Mouse (Mus musculus) mature B cell (primary cell): ENCODE measurements around the gene Kctd6.

Source experiments
- in situ Hi-C: fragments of 300-500 bp; cut with MboI; formaldehyde crosslinking; loops from 2 replicates; pipeline ENCODE4 v1.14.3; 2019

Gene Kctd6

DNA sequence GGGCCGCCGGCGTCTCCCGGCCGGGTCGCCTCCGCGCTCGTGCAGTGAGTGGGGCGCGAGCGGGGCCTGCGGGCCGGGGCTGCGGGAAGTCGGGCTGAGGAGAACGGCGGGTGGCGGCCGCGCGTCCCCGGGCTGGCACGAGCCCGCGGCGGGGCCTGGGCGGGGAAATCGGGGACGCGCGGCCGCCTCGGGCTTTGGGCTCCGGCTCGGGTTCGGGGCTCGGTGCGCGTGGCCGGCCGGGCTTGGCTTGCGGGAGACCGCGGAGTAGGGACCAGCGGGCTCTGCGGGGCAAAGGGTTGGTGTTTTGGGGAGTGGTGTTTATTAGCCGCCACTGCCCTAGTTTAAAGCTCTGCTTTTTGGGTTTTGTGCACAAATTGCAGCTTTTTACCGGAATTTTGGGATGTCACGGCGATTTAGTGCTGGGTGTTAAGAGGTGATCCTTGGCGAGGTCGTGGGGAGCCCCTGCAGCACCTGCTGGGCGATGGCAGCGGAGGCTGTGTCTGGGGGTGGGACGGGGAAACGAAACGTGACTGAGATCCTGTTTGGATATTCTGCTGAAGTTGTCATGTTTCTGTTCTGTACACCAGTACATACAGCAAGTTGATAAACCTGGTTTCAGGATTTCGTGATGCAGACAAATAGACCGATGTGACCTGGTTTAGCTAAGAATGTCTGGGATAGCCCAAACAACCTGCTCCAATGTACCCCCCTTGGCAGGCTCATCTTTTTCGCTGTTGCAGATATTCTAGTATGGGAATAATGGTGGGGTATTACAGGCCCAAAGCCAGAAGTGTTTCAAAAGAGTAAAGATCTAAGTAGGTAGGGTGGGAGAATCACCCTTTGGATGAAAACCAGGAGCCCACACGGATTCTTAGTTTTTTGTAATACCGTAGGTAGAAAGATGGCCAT lies 613 bp downstream of the Kctd6 start:
- in situ Hi-C loops, result no loop called here

DNA sequence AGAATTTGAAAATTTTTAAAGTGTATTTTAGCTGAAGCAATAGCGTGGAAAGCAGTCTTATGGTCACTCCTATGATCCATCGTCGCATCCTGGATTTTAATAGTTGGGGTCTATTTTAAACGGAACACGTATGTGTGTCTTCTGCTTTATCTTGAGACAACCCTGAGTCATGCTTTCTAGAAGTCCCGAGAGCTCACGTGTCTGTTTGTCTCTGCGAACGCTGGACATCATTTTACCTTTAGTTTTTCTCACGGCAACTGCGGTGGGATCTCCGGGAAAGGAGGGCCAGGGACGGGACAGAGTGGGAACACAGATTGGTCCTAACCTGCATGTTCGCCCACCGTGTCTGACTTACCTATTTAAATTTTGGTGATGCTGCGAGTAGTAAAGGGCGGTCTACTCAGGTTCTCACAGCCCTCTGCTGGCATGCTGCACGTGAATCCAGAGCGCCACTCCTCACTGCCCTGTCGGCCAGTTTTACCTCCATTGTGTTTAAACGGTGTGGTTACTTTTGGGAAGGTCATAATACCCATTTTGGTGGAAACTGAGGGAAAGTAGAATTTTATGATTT lies 1.4 kb downstream of the Kctd6 start:
- in situ Hi-C loops, result no loop called here

DNA sequence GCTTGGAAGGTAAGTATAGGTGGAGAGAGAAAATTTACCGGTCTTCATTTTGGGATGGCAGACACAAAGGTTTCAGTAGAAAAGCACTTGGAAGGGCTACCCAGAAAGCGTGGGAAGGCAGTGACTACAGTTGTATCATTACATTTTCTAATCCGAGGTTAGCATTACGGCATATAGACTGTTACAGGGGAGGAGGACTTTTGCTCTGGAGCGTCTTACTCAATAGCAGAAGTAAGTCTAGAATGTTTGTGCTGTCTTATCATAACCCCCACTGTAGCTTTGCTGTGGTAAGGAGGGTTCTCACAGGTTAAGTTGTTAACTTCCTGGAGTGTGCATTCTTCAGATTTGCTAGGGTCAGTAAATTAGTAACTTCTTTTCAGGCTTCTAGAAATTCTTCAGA lies 2.2 kb downstream of the Kctd6 start:
- in situ Hi-C loops, result no loop called here

DNA sequence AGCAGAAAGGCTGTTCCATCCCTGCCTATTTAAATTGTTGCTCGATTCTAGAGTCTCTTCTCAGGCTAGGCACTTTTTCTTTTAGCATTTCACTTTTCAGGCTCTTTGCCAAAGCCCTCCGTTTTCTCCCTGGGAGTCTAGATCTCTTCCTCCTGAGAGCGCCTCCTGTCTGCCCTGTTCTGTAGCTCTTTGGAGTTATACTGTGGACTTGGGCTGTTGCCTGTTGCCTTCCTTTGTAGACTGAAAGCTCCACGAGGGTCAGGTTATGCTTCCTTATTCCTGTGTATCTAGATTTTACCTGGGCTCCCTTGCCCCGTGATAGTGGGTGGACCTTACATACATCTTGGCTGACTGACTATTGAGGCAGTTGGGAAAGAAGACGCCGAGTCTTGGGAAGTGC lies 4.3 kb downstream of the Kctd6 start:
- in situ Hi-C loops, result no loop called here

DNA sequence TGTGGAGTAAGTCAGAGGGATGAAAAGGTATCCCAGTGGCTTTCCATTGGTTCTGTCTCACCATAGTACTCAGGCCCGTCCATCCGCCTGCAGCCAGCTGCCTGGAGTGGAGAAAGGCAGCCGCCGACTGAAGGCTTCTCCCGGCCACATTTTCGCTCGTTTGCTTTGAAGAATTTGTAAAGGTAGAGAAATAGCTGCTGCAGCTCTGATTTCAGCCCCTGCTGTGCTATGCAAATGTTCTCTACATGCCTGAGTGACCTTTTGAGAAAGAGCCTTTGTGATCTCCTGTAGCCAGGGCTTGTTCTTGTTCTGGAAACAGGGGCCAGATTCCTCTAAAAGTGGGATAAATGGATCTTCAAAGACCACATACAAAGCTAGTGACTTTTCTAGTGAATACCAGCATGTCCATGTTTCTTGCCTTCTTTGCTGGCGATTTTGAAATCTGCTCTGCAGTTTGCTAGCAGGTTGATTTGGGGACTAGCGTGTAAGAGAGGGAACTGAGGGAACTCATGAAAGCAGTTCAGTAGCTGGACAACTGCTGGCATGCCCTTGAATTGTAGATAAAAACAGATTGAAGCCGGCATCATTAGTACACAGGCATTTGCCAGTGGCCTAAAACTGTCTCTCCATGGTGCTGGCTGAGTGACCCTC lies 4.9 kb downstream of the Kctd6 start:
- in situ Hi-C loops, result no loop called here

DNA sequence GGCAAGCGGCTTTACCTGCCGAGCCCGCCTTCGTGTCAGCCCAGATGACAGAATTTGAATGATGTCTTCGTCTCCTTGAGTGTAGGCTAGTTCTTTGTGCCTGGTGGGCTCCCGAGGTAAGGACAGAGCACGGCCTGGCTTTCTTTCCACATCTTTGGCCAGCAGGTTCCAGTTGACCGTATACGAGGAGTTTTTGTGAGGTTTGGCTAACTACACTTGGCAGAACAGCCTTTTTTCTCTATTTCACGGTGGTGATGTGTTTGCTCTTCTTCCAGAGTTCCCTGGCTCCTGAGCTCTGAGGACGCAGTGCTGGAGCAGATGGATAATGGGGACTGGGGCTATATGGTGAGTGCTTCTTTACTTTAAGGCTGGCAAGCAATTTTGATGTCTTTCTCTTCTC lies 5.9 kb downstream of the Kctd6 start:
- in situ Hi-C loops, result no loop called here

DNA sequence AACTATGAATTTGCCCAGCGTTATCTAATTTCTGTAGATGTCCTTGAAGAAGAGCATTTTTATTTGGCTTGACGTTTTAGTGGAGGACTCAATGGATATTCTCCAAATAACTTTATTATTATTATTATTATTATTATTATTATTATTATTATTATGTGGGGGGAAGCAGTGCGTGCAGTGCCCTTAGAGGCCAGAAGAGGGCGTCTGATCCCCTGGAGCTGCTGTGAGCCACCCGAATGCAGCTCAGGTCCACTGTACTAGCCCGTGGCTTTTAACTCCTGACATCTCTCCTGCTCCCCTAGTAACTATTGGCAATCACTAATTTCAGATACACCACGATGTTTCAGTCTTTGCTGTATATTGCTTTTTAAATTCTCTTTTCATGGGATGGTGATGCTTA lies 6.4 kb downstream of the Kctd6 start:
- in situ Hi-C loops, result no loop called here

DNA sequence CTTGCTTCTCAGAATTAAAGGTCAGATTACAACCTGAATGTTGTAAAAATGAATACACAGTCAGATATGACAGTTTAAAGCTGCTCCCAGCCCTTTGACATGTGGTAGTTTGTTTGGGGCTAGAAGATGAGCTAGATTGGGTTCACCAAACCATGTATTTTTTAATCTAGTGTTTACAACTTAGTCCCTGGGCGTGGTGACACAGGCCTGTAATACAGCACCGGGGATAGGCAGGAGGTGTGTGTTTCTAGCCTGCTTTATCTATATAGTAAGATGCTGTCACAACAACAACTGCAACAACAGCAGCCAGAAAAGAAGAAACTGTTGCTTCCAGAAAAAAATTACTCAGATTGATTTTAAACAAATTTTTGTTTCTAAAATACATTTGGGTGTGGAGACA lies 7.0 kb downstream of the Kctd6 start:
- in situ Hi-C loops, result no loop called here

DNA sequence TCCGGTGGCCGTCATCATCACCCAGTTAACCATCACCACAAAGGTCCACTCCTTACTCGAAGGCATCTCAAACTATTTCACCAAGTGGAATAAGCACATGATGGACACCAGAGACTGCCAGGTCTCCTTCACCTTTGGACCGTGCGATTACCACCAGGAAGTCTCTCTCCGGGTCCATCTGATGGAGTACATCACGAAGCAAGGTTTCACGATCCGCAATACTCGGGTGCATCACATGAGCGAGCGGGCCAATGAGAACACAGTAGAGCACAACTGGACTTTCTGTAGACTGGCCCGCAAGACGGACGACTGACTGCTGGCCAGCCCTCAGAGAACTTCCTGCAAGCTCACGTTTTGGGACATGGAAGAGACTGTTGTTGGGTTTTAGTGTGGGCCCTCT lies 8.6 kb downstream of the Kctd6 start:
- in situ Hi-C loops, result no loop called here

DNA sequence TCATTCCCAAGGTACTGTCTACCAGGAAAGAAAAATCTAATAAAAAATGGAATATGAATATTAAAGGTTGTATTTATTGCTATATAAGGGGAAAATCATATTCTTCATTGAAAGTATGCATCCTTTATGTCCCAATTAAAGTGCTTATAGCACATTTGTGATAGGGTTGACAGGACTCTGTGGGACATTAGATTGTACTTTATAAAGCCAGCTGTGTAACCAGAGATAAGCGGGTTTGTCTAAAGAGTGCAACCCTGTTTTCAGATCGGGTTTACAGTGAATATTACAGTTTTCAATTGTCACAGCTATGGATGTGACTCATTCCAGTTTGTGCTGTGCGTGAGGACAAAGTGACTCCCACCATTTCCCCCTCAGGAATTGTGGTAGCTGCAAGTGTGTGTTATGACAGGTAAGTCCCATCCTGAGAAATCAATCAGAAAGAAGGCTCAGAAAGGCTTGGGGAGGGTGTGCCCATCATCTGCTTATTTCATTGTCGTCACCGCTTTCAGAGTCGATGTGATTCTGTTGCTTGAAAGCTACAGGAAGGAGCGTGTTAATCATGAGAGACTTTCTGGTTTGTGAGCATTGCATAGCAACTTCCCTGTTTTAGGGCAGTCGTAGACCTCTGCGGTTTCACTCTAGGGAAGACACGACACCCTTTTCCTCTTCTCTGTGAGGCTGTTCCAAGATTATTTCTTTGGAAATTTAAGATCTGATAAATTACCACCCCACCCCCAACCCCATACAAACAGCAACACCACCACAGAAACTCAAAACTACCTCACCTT lies 9.8 kb downstream of the Kctd6 start:
- in situ Hi-C loops, result no loop called here

DNA sequence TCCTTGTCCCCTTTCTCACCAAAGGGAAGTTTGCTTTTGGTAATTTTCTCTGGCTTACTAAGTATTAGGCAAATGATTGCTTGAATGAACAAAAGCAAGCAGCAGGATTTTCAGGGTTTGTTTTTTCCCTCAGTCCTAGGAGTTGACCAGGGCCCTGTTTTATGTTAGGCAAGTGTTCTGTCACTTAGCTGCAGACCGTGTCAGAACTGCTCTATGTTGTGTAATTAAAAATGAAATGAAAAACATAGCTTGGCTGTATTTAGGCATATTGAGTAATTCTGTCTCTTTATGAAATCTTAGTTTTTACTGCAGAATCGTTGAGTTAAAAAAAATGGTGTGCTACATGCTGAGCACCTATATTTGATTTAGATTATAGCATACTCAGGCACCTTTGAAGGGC lies 10.9 kb downstream of the Kctd6 start:
- in situ Hi-C loops, result no loop called here

DNA sequence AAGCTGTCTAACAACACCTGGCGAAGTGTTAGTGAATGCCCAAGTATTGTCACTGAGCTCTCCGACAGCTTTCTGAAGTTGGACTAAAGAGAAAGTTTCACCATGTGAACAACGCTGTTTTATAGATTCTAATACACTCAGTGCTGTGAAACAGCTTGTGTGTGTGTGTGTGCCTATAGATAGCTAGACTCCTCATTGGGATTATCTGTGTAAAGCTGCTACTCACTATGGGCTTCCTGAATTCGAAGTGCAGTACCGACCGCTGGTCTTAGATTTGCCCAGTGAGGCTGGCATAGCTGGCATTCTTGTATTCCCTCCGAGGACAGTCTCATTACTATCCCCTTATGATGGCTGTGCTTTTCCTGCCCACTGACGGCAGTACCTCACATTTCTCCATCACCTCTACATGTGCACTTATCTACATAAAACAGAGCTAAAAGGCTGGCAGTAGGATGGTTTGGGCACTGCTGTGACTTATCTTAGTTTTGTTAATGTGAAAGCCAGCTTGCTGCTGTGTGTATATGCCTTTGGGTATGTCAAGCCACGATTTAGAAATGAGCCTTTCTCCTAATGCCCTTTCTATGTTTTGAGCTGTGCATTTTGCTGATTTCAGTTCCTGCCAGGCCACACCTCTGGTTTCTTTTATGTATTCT lies 15.6 kb downstream of the Kctd6 start:
- in situ Hi-C loops, result no loop called here

DNA sequence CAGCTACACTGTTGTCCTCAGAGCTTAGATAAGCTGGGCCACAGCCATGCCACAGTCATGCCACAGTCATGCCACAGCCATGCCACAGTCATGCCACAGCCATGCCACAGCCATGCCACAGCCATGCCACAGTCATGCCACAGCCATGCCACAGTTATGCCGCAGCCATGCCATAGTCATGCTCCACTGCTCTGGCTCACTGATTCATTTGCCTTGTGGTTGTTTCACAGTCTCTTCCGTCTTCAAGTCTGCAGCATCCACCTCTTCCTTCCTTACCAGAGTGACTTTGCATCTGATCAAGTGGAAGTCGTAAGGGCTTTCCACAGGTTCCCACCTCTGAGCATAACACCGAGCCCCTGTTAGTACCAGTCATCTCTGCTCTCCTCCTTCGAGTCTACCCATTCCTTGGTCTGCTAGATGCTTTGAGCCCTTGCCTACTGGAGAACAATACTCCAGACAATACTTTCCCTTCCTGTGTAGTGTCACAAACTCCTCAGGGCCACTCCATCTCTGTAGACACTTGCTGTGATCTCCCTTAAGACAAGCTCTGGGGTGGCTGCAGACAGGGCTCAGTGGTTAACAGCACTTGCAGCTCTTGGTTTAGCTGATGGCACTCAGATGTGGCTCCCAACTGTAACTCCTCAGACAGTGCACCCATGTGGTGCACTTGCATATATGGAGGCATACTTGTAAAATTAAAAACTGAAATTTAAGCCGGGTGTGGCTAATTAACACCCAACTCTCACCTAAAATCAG lies 18.4 kb downstream of the Kctd6 start:
- in situ Hi-C loops, result no loop called here

DNA sequence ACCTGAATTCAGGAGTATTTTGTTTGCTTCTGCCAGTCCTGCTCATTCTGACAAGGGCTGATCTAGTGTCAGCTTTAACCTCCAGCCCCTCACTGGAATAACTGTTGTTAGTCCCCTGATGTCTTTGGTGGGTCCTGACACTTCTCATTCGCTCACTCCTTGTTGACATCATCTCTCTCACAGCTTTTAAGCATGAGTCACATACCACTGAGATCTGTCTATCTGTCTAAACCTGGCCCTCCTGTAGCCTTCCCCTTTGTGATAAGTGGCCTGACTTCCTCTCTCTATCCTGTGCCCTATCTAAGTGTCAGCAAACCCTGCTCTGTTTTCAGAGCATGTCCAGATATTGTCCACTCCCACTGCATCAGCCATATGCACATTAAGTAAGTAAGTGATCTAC lies 19.3 kb downstream of the Kctd6 start:
- in situ Hi-C loops, result no loop called here

DNA sequence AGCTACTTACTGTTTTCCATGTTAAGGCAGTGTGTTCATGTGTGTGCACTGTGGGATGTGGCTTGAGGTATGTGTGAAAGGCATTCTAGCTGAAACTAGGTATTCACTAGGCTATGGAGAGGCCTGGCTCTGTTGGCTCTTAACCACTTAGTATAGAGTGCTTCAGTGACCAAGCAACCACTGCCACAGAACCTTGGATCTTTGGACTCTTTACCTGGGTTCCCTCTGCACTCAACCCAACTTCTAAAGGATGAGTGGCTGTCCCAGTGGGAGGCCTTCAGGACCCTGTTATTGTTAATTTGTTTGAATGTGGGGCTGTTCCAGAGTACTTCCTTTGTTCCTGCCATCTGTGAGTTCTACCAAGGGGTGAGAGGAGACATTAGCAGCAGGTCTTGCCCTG lies 27.9 kb downstream of the Kctd6 start:
- in situ Hi-C loops, result no loop called here

DNA sequence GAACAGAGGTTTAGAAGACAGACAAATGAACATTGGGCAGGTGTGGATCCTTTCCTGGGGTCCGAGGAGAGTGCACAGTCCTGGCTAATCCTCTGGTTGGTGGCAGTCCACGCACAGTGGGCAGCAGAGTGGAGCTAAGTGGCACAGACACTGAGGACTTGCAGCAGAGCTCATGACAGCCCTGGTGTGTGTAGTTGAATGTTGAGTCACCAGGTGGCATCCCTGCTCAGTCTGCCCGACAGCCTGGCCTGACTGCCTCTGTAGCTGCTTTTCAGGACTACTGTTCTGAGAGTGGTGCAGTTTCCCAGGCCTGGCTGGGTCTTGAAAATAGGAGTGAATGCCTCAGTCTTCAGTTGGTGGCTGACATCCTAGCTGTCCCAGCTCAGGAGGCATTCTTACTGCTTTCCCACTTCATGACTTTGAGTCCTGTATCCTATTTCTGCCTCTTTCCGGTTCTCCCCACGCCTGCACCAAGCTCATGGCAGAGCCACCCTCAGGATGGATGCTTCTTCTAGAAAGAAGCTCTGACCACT lies 28.5 kb downstream of the Kctd6 start:
- in situ Hi-C loops, result no loop called here

DNA sequence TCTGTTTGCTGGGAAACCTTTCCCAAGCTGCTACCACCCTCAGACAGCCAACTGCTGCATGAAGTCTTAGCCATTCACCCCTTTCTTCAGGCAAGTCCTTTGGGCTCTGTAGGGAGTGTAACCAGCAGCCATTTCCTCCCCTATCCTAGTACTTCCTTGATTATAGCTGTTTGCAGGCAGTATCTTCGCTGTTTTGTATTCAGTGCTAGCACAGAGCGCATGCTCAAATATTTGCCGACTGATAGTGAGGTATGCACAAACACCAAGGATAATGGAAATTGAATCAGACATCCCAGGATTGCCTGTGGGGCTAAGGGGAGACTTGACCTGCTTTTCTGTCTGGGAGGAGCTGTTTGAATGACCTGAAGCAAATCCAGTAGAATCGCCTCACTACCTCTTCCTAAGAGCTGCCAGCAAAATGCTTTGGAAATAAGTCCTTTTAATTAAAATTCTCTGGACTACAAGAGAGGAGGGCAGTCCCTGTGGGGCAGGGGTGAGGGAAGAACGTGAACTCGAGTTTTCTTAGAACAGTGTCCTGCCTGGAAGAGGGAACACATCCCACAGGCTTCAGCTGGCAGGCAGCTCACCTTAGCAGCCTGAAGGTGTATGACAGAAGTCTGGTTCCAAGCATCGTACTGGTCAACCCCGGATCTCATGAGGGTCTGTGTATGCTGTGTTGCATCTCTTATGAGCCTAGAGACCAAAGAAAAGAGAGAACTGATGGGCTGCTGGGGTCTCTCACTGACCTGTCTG lies 29.4 kb downstream of the Kctd6 start:
- in situ Hi-C loops, result no loop called here

DNA sequence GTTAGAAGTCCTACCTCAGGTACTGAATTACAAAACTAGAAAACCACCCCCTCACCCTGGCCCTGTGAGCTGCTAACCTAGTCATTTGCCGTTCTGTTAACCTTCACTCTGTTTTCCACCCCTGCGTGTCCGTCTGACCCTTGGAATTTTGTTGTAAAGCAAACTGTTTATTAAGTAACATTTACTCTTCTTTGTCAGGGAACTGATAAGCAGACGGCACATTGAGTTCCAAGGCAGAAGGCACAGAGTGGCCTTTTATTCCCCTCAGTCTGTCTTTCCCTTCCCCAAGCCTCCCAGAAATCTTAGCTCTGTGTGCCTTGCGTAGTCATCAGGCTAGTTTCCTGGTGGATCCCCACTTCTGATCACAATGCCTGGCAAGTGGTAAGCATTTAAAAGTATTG lies 30.3 kb downstream of the Kctd6 start:
- in situ Hi-C loops, result no loop called here

DNA sequence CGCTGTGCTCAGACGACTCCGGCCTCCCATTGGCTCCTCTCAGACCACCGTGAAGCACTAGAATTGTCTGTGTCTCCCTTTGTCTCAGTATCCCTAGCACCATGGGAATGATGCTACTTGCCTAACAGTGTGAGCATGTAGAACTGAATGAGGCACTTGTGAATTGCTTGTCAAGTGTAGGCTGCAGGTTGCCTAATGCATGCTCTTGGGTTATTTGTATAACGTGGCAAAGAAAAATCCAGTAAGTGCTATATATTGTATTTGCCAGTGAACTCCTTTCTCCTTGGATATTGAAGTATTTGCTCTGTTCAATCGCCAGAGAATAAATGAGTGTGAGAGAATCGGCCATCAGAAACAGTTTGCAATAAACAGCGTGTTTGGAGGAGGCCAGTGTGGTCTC lies 32.9 kb downstream of the Kctd6 start:
- in situ Hi-C loops, result no loop called here

DNA sequence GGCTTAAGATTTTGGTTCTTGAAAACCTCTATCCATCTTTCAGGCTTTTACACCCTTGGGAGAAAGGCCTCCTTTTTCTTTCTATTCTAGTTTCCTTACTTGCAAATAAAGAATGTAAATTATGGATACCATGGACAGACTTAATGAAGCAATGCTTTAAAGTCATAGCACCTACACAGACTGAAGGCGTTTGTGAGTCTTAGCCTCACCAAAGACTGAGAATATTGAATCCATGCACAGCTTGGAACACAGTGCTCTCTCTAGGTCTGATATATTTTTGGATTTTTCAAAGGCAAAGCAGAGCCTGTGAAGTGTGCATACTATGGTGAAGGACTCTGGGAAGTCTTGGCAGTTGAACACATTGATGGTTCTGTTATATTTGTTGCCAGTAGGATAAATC lies 35.3 kb downstream of the Kctd6 start:
- in situ Hi-C loops, result no loop called here
